Mouse (Mus musculus): ENCODE data around the gene Bex6. TPM values are rescaled to one million over a fixed set of nuclear protein-coding genes. Genes with fewer than 3 reads are reported as not detected.

The Bex6 gene
- polyA plus RNA-seq (2014; fragmentation: Nextera tagmentation; extraction: Ambion mirVana) = not detected in 2 replicates

- no peak within 1 kb of the TSS for H3K27ac ChIP-seq (replicated peaks; ENCODE audit: low read depth, low read length)
- WGBS = 89% methylated on average over 6 of the region's 6 CpGs
- no peaks in the 10 kb centered on the region for H3K36me3 ChIP-seq (replicated peaks; ENCODE audit: control insufficient read depth, insufficient read depth, low read depth, low read length)
- no peak within 1 kb of the TSS for H3K4me3 ChIP-seq (ENCODE audit: low read depth, low read length)
- DNase-seq (ENCODE audit: low spot score) (no peak), ATAC-seq (replicated peaks; ENCODE audit: insufficient number of reproducible peaks, low FRiP score, low TSS enrichment, low read depth) (no peak)
- H3K9me3 ChIP-seq (replicated peaks; ENCODE audit: control insufficient read depth, low read length) = no peaks in the 10 kb centered on the region
- H3K9ac ChIP-seq (replicated peaks; ENCODE audit: low read length) = no peak within 1 kb of the TSS
- no peaks in the 10 kb centered on the region for H3K27me3 ChIP-seq (ENCODE audit: control insufficient read depth, insufficient read depth, low read length)
- H3K4me1 ChIP-seq (ENCODE audit: control insufficient read depth, insufficient read depth, low read length) = 0 out of 2 replicates have a peak, but pooled peaks cover 3% of the 10 kb centered on the region
- no peak within 1 kb of the TSS for H3K4me2 ChIP-seq (ENCODE audit: low read depth, low read length)
Observed at GRCm38 (mm10) chr16:32179333-32179901, at the start of gene Bex6. Gene Bex6, plus strand, starts transcription at chr16:32179823.

- Histone ChIP-seq H3K4me2 (ENCODE audit: low read depth, low read length) (no peak overlapping the region; the same call in 1 of the 2 replicates), H3K27ac (replicated peaks; ENCODE audit: low read depth, low read length) (no peak overlapping the region), H3K9me3 (replicated peaks; ENCODE audit: control insufficient read depth, low read length) (no peaks in the 10 kb centered on the region), H3K27me3 (ENCODE audit: control insufficient read depth, insufficient read depth, low read length) (no peaks in the 10 kb centered on the region), H3K9ac (replicated peaks; ENCODE audit: low read length) (no peak overlapping the region), H3K36me3 (replicated peaks; ENCODE audit: control insufficient read depth, insufficient read depth, low read depth, low read length) (no peaks in the 10 kb centered on the region), H3K4me1 (ENCODE audit: control insufficient read depth, insufficient read depth, low read length) (no peaks in the 10 kb centered on the region), H3K4me3 (ENCODE audit: low read depth, low read length) (no peak overlapping the region)
- WGBS = 70% methylated on average over 16 of the region's 16 CpGs
- ATAC-seq (replicated peaks; ENCODE audit: insufficient number of reproducible peaks, low FRiP score, low TSS enrichment, low read depth) (no peak), DNase-seq (ENCODE audit: low spot score) (no peak)
Observed at GRCm38 (mm10) chr16:32130190-32130826, 49.3 kb upstream of the Bex6 start.

GRCm38 (mm10) chr16:32133148-32133547, 46.5 kb upstream of the Bex6 start:
- Histone ChIP-seq H3K27me3 (ENCODE audit: control insufficient read depth, insufficient read depth, low read length) (no peaks in the 10 kb centered on the region), H3K9ac (replicated peaks; ENCODE audit: low read length) (no peak overlapping the region)
- DNase-seq (ENCODE audit: low spot score) = no peak

GRCm38 (mm10) chr16:32135842-32136357, 43.7 kb upstream of the Bex6 start:
- no peak overlapping the region for H3K9ac ChIP-seq (replicated peaks; ENCODE audit: low read length)
- WGBS = 77% methylated on average over 7 of the region's 7 CpGs
- no peak overlapping the region for H3K4me3 ChIP-seq (ENCODE audit: low read depth, low read length)
- H3K27me3 ChIP-seq (ENCODE audit: control insufficient read depth, insufficient read depth, low read length) = no peaks in the 10 kb centered on the region
- H3K4me1 ChIP-seq (ENCODE audit: control insufficient read depth, insufficient read depth, low read length) = no peaks in the 10 kb centered on the region
- no peak for ATAC-seq (replicated peaks; ENCODE audit: insufficient number of reproducible peaks, low FRiP score, low TSS enrichment, low read depth)
- H3K9me3 ChIP-seq (replicated peaks; ENCODE audit: control insufficient read depth, low read length) = no peaks in the 10 kb centered on the region
- DNase-seq (ENCODE audit: low spot score) = no peak
- no peak overlapping the region for H3K4me2 ChIP-seq (ENCODE audit: low read depth, low read length)
- H3K27ac ChIP-seq (replicated peaks; ENCODE audit: low read depth, low read length) = no peak overlapping the region
- H3K36me3 ChIP-seq (replicated peaks; ENCODE audit: control insufficient read depth, insufficient read depth, low read depth, low read length) = no peaks in the 10 kb centered on the region

More at GRCm38 (mm10) chr16:32133148-32133547, 46.5 kb upstream of the Bex6 start:
- Histone ChIP-seq H3K36me3 (replicated peaks; ENCODE audit: control insufficient read depth, insufficient read depth, low read depth, low read length) (no peaks in the 10 kb centered on the region), H3K9me3 (replicated peaks; ENCODE audit: control insufficient read depth, low read length) (no peaks in the 10 kb centered on the region), H3K4me3 (ENCODE audit: low read depth, low read length) (no peak overlapping the region), H3K4me2 (ENCODE audit: low read depth, low read length) (no peak overlapping the region), H3K27ac (replicated peaks; ENCODE audit: low read depth, low read length) (no peak overlapping the region), H3K4me1 (ENCODE audit: control insufficient read depth, insufficient read depth, low read length) (no peaks in the 10 kb centered on the region)
- WGBS = 80% methylated on average over 3 of the region's 3 CpGs
- no peak for ATAC-seq (replicated peaks; ENCODE audit: insufficient number of reproducible peaks, low FRiP score, low TSS enrichment, low read depth)

- H3K4me2 ChIP-seq (ENCODE audit: low read depth, low read length) = no peak overlapping the region
- 0 out of 2 replicates have a peak, but pooled peaks cover 4% of the 10 kb centered on the region for H3K9me3 ChIP-seq (replicated peaks; ENCODE audit: control insufficient read depth, low read length)
- no peaks in the 10 kb centered on the region for H3K27me3 ChIP-seq (ENCODE audit: control insufficient read depth, insufficient read depth, low read length)
- ATAC-seq (replicated peaks; ENCODE audit: insufficient number of reproducible peaks, low FRiP score, low TSS enrichment, low read depth) (no peak), DNase-seq (ENCODE audit: low spot score) (no peak)
- H3K4me3 ChIP-seq (ENCODE audit: low read depth, low read length) = no peak overlapping the region
- no peaks in the 10 kb centered on the region for H3K36me3 ChIP-seq (replicated peaks; ENCODE audit: control insufficient read depth, insufficient read depth, low read depth, low read length)
- H3K27ac ChIP-seq (replicated peaks; ENCODE audit: low read depth, low read length) = no peak overlapping the region
- no peak overlapping the region for H3K9ac ChIP-seq (replicated peaks; ENCODE audit: low read length)
- no peaks in the 10 kb centered on the region for H3K4me1 ChIP-seq (ENCODE audit: control insufficient read depth, insufficient read depth, low read length)
- WGBS = 81% methylated on average over 1 of the region's 1 CpGs
Observed at GRCm38 (mm10) chr16:32138954-32139353, 40.7 kb upstream of the Bex6 start.

- no peak overlapping the region for H3K4me2 ChIP-seq (ENCODE audit: low read depth, low read length)
- H3K27ac ChIP-seq (replicated peaks; ENCODE audit: low read depth, low read length) = no peak overlapping the region
- ATAC-seq (replicated peaks; ENCODE audit: insufficient number of reproducible peaks, low FRiP score, low TSS enrichment, low read depth) = no peak
- no peak overlapping the region for H3K4me3 ChIP-seq (ENCODE audit: low read depth, low read length)
- WGBS = 96% methylated on average over 15 of the region's 15 CpGs
- H3K4me1 ChIP-seq (ENCODE audit: control insufficient read depth, insufficient read depth, low read length) = no peaks in the 10 kb centered on the region
- no peak for DNase-seq (ENCODE audit: low spot score)
- H3K36me3 ChIP-seq (replicated peaks; ENCODE audit: control insufficient read depth, insufficient read depth, low read depth, low read length) = no peaks in the 10 kb centered on the region
- H3K9me3 ChIP-seq (replicated peaks; ENCODE audit: control insufficient read depth, low read length) = 0 out of 2 replicates have a peak, but pooled peaks cover 4% of the 10 kb centered on the region
- no peaks in the 10 kb centered on the region for H3K27me3 ChIP-seq (ENCODE audit: control insufficient read depth, insufficient read depth, low read length)
- H3K9ac ChIP-seq (replicated peaks; ENCODE audit: low read length) = no peak overlapping the region
Observed at GRCm38 (mm10) chr16:32143766-32144165, 35.9 kb upstream of the Bex6 start.

GRCm38 (mm10) chr16:32144592-32144991, 35.0 kb upstream of the Bex6 start:
- Histone ChIP-seq H3K9ac (replicated peaks; ENCODE audit: low read length) (no peak overlapping the region), H3K4me1 (ENCODE audit: control insufficient read depth, insufficient read depth, low read length) (no peaks in the 10 kb centered on the region), H3K27ac (replicated peaks; ENCODE audit: low read depth, low read length) (no peak overlapping the region), H3K9me3 (replicated peaks; ENCODE audit: control insufficient read depth, low read length) (0 out of 2 replicates have a peak, but pooled peaks cover 4% of the 10 kb centered on the region), H3K36me3 (replicated peaks; ENCODE audit: control insufficient read depth, insufficient read depth, low read depth, low read length) (no peaks in the 10 kb centered on the region), H3K4me2 (ENCODE audit: low read depth, low read length) (no peak overlapping the region), H3K27me3 (ENCODE audit: control insufficient read depth, insufficient read depth, low read length) (no peaks in the 10 kb centered on the region), H3K4me3 (ENCODE audit: low read depth, low read length) (no peak overlapping the region)
- WGBS = 92% methylated on average over 17 of the region's 17 CpGs
- DNase-seq (ENCODE audit: low spot score) (no peak), ATAC-seq (replicated peaks; ENCODE audit: insufficient number of reproducible peaks, low FRiP score, low TSS enrichment, low read depth) (no peak)

- WGBS = 67% methylated on average over 10 of the region's 13 CpGs
- no peak for DNase-seq (ENCODE audit: low spot score)
Observed at GRCm38 (mm10) chr16:32147589-32148207, 31.9 kb upstream of the Bex6 start.

More at GRCm38 (mm10) chr16:32147589-32148207, 31.9 kb upstream of the Bex6 start:
- ATAC-seq (replicated peaks; ENCODE audit: insufficient number of reproducible peaks, low FRiP score, low TSS enrichment, low read depth) = no peak
- H3K36me3 ChIP-seq (replicated peaks; ENCODE audit: control insufficient read depth, insufficient read depth, low read depth, low read length) = no peaks in the 10 kb centered on the region
- H3K27ac ChIP-seq (replicated peaks; ENCODE audit: low read depth, low read length) = no peak overlapping the region
- H3K9me3 ChIP-seq (replicated peaks; ENCODE audit: control insufficient read depth, low read length) = 0 out of 2 replicates have a peak, but pooled peaks cover 4% of the 10 kb centered on the region
- no peak overlapping the region; the same call in 1 of the 2 replicates for H3K9ac ChIP-seq (replicated peaks; ENCODE audit: low read length)
- no peak overlapping the region for H3K4me3 ChIP-seq (ENCODE audit: low read depth, low read length)
- H3K27me3 ChIP-seq (ENCODE audit: control insufficient read depth, insufficient read depth, low read length) = no peaks in the 10 kb centered on the region
- no peaks in the 10 kb centered on the region for H3K4me1 ChIP-seq (ENCODE audit: control insufficient read depth, insufficient read depth, low read length)
- H3K4me2 ChIP-seq (ENCODE audit: low read depth, low read length) = no peak overlapping the region
